Mouse (Mus musculus) common myeloid progenitor, adult 5-6 weeks (primary cell): ENCODE data around the gene Efcab7. TPM values are rescaled to one million over a fixed set of nuclear protein-coding genes. Genes with fewer than 3 reads are reported as not detected.
A peak's percentile ranks its signal among the peaks of the same experiment; 100 is the strongest.

Experiments
- ATAC-seq: replicated peaks from 2 replicates; pipeline ENCODE4 v1.8.0; 2016; ENCODE audit warnings: low read depth, mild to moderate bottlenecking, moderate TSS enrichment, inconsistent platforms; ENCODE audit not compliant: poor library complexity, severe bottlenecking
- total RNA-seq: library from RNA; stranded (forward); fragments of 200-1000, 187-1606 nt; gene quantifications from 2 replicates; pipeline ENCODE4 v1.2.3, GENCODE M21; 2017

The Efcab7 gene
- 10.7 and 13.8 TPM in 2 replicates for total RNA-seq

- ATAC-seq = peak; percentile 96
Measured at GRCm38 (mm10) chr4:99829094-99830073, at the start of gene Efcab7. Efcab7 (plus strand) TSS chr4:99829198.

GRCm38 (mm10) chr4:99792365-99792764 lies 36.6 kb upstream of the Efcab7 start:
- ATAC-seq = peak; percentile 83

- no peak for ATAC-seq
Measured at GRCm38 (mm10) chr4:99816697-99817460, 12.1 kb upstream of the Efcab7 start.

GRCm38 (mm10) chr4:99828337-99828736 lies 661 bp upstream of the Efcab7 start:
- no peak for ATAC-seq

GRCm38 (mm10) chr4:99828739-99829093 lies 282 bp upstream of the Efcab7 start:
- no peak; the same call in 1 of the 2 replicates for ATAC-seq

GRCm38 (mm10) chr4:99881882-99882281 lies 52.9 kb downstream of the Efcab7 start:
- ATAC-seq = no peak

GRCm38 (mm10) chr4:99882405-99882804 lies 53.4 kb downstream of the Efcab7 start:
- ATAC-seq = no peak

GRCm38 (mm10) chr4:99913894-99914451 lies 85.0 kb downstream of the Efcab7 start:
- peak; percentile 71; the same call in 1 of the 2 replicates for ATAC-seq

GRCm38 (mm10) chr4:99926380-99926779 lies 97.4 kb downstream of the Efcab7 start:
- ATAC-seq = no peak

- 0 out of 2 replicates have a peak, but pooled peaks have one; percentile 12 for ATAC-seq
Measured at GRCm38 (mm10) chr4:99928521-99928920, 99.5 kb downstream of the Efcab7 start.

GRCm38 (mm10) chr4:99929149-99929612 lies 100.2 kb downstream of the Efcab7 start, which contains the start of gene Pgm1:
Pgm1 (plus strand) TSS chr4:99929414.
- ATAC-seq = peak; percentile 70

GRCm38 (mm10) chr4:99929613-99930517 lies 100.9 kb downstream of the Efcab7 start, which contains the start of gene Itgb3bp:
Itgb3bp (minus strand) TSS chr4:99929813.
- ATAC-seq = peak; percentile 73

- ATAC-seq = no peak
Measured at GRCm38 (mm10) chr4:99930518-99931239, 101.7 kb downstream of the Efcab7 start.

- no peak for ATAC-seq
Measured at GRCm38 (mm10) chr4:99931240-99931580, 102.2 kb downstream of the Efcab7 start.

GRCm38 (mm10) chr4:99931807-99932206 lies 102.8 kb downstream of the Efcab7 start:
- ATAC-seq = no peak

GRCm38 (mm10) chr4:99934859-99935258 lies 105.9 kb downstream of the Efcab7 start:
- no peak for ATAC-seq

GRCm38 (mm10) chr4:99936278-99936677 lies 107.3 kb downstream of the Efcab7 start:
- no peak for ATAC-seq

GRCm38 (mm10) chr4:99939711-99940505 lies 110.9 kb downstream of the Efcab7 start:
- no peak for ATAC-seq
